Mouse (Mus musculus): ENCODE data around the gene Timp4.

Timp4 gene

DNA sequence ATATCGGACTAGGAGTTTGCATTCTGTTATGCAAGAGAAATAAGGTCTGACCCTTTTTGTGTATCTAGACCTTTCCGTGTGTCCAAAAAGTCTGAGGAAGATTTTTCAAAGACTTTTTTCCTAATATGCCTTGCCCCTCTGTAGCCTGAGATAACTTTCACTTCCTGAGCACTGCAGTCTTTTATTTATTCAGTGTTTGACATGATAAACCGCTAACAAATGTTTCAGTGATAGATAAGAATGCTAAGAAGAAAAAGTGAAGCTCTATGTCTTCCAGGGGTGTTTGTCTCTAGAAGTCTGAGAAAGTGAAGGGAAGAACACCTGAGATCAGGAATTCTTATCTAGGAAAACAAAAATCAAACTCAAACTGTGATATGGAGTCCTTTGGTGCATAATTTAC lies 51.3 kb downstream of the Timp4 start:
- DNase-seq (ENCODE audit: low read depth, low spot score) = no peak
